Mouse (Mus musculus) cerebellum, adult 2 months (tissue): Measurements from ENCODE around the gene Spats2.

Experiments
- CTCF ChIP-seq: fragments of 200-500 bp; IDR thresholded peaks from 2 replicates; pipeline ENCODE4 v1.5.1; 2011; ENCODE audit warnings: low read depth, mild to moderate bottlenecking, control low read depth, low read length, moderate library complexity, borderline replicate concordance; ENCODE audit not compliant: insufficient read depth
- POLR2A ChIP-seq: fragments of 200-500 bp; IDR thresholded peaks from 2 replicates; pipeline ENCODE4 v1.6.1; 2011; ENCODE audit warnings: low read length, control low read depth, borderline replicate concordance; ENCODE audit not compliant: insufficient read depth

DNA sequence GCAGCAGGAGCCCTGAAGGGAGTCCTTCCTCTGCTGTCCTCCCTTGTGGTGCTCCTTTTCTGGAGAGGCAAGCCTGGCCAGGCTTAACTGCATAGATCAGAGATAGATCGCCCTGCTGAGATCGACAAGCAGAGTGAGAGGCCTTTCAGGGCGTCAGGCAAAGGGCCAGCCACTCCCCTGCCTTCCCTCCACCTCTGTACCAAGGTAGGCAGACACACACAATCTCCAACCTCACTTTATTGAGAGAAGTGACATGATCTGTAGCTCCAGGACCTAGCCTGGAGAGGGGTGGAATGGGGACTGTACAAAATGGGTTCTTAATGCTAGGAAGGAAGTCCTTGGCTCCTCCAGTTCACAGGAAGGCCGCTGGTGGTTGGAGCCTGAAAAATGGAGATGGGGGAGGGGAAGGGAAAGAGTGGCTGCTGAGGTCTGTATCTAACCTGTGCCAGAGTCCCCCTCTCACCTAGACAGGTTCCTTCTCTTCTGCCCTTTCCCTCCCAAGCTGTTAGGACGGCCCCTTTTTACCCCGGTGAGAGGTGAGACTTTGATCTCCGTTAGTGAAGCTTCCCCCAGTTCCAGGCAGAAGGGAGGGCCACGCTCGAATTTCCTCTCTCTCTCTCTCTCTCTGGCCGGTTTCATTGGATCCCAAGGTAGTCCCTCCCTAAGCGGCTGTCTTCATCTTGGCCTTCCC, 41.7 kb upstream of the Spats2 start:
- TF ChIP-seq CTCF (no peak), POLR2A (no peak)
